Mouse (Mus musculus): Measurements from ENCODE around the gene Olfr871. TPM values are rescaled to one million over a fixed set of nuclear protein-coding genes. Genes with fewer than 3 reads are reported as not detected.

Olfr871 gene
- total and polyA plus RNA-seq, 3 experiments = 0.08 TPM; not detected in 2

- Histone ChIP-seq H3K9me3 (replicated peaks; ENCODE audit: insufficient read depth, low read length) (no peaks in the 10 kb centered on the region), H3K9ac (ENCODE audit: control insufficient read depth, low read depth, low read length, poor library complexity, severe bottlenecking) (no peak overlapping the region), H3K36me3 (ENCODE audit: control insufficient read depth in 1 of 2, insufficient read depth in 2 of 2, low read length in 2 of 2) (peaks cover 0 to 4% of the 10 kb centered on the region in 2 experiments; a peak in 2 of 4 replicates), H3K4me1 (ENCODE audit: control insufficient read depth in 1 of 2, insufficient read depth in 2 of 2, low read length in 2 of 2) (0 out of 4 replicates have a peak, but pooled peaks cover 0 to 2% of the 10 kb centered on the region in 2 experiments), H3K79me2 (ENCODE audit: control insufficient read depth, insufficient read depth, low read length, poor library complexity) (no peaks in the 10 kb centered on the region), H3K4me3 (ENCODE audit: control insufficient read depth in 1 of 2, insufficient read depth in 1 of 2, low read depth in 2 of 2, low read length in 2 of 2) (no peak overlapping the region), H3K27me3 (ENCODE audit: control insufficient read depth in 1 of 2, insufficient read depth in 2 of 2, low read length in 2 of 2) (no peaks in the 10 kb centered on the region), H3K27ac (ENCODE audit: control insufficient read depth, low read depth, low read length) (no peak overlapping the region)
- no peak for TF ChIP-seq CTCF (IDR thresholded peaks at IDR 0.05 in 2 of 3, conservative IDR thresholded peaks at IDR 0.05 in 1 of 3; ENCODE audit: control insufficient read depth in 1 of 3, insufficient read depth in 1 of 3, low read depth in 2 of 3, low read length in 3 of 3, poor library complexity in 1 of 3, severe bottlenecking in 1 of 3)
- no peak for TF ChIP-seq MYB (IDR thresholded peaks at IDR 0.05; ENCODE audit: low read depth, low read length)
- TF ChIP-seq ZKSCAN1 (IDR thresholded peaks at IDR 0.05; ENCODE audit: low read depth, low read length) = no peak
- no peak for TF ChIP-seq TCF12 (IDR thresholded peaks at IDR 0.05; ENCODE audit: low read depth, low read length)
- peak; percentile 23 to 66; a peak in 3 of 4 replicates for TF ChIP-seq EP300 (IDR thresholded peaks at IDR 0.05; ENCODE audit: low read depth in 1 of 2, low read length in 2 of 2)
- TF ChIP-seq GABPA (IDR thresholded peaks at IDR 0.05; ENCODE audit: low read depth, low read length) = no peak
- no peak for TF ChIP-seq UBTF (IDR thresholded peaks at IDR 0.05; ENCODE audit: borderline replicate concordance, insufficient read depth, low read depth, low read length)
- TF ChIP-seq NRF1 (IDR thresholded peaks at IDR 0.05; ENCODE audit: insufficient read depth, low read depth, low read length, poor library complexity, severe bottlenecking) = no peak
- TF ChIP-seq ETS1 (IDR thresholded peaks at IDR 0.05; ENCODE audit: low read depth, low read length) = peak; percentile 25; the same call in 1 of the 2 replicates
- no peak for TF ChIP-seq ZNF384 (IDR thresholded peaks at IDR 0.05; ENCODE audit: low read depth, low read length)
- TF ChIP-seq MAZ (IDR thresholded peaks at IDR 0.05; ENCODE audit: low read depth, low read length) = no peak
- 0 out of 2 replicates have a peak, but pooled peaks have one; percentile 50 for TF ChIP-seq GATA1 (IDR thresholded peaks at IDR 0.05; ENCODE audit: low read depth, low read length)
- no peak for TF ChIP-seq TBP (IDR thresholded peaks at IDR 0.05; ENCODE audit: low read depth, low read length)
- no peak for TF ChIP-seq ELF1 (IDR thresholded peaks at IDR 0.05; ENCODE audit: low read depth, low read length)
- TF ChIP-seq MAFK (IDR thresholded peaks at IDR 0.05; ENCODE audit: borderline replicate concordance, low read depth, low read length) = no peak
- TF ChIP-seq RCOR1 (IDR thresholded peaks at IDR 0.05; ENCODE audit: low read depth, low read length) = peak; percentile 82
- peak; percentile 59 for DNase-seq (ENCODE audit: low read depth, low spot score)
These were observed 530 bp upstream of the Olfr871 start for GRCm38 (mm10) chr9:20211477-20211876.

GRCm38 (mm10) chr9:20236819-20237218 lies 24.8 kb downstream of the Olfr871 start, which contains the start of gene Olfr872:
Gene Olfr872, plus strand, starts transcription at chr9:20237119.
- H3K27ac ChIP-seq (ENCODE audit: control insufficient read depth, low read depth, low read length) = peak within 1 kb of the TSS; percentile 93
- peaks cover 0 to 11% of the 10 kb centered on the region in 2 experiments; a peak in 2 of 4 replicates for H3K36me3 ChIP-seq (ENCODE audit: control insufficient read depth in 1 of 2, insufficient read depth in 2 of 2, low read length in 2 of 2)
- peaks cover 3 to 20% of the 10 kb centered on the region in 2 experiments for H3K4me1 ChIP-seq (ENCODE audit: control insufficient read depth in 1 of 2, insufficient read depth in 2 of 2, low read length in 2 of 2)
- H3K9me3 ChIP-seq (replicated peaks; ENCODE audit: insufficient read depth, low read length) = no peaks in the 10 kb centered on the region
- no peak for TF ChIP-seq NRF1 (IDR thresholded peaks at IDR 0.05; ENCODE audit: insufficient read depth, low read depth, low read length, poor library complexity, severe bottlenecking)
- 0 out of 2 replicates have a peak, but pooled peaks have one; percentile 3 for TF ChIP-seq KAT2A (conservative IDR thresholded peaks at IDR 0.05; ENCODE audit: low read depth, low read length)
- TF ChIP-seq MAFK (IDR thresholded peaks at IDR 0.05; ENCODE audit: borderline replicate concordance, low read depth, low read length) = no peak
- no peak for TF ChIP-seq CHD2 (IDR thresholded peaks at IDR 0.05; ENCODE audit: low read length)
- DNase-seq (ENCODE audit: low read depth, low spot score) = no peak
- H3K79me2 ChIP-seq (ENCODE audit: control insufficient read depth, insufficient read depth, low read length, poor library complexity) = no peaks in the 10 kb centered on the region
- peak within 1 kb of the TSS; percentile 71 for H3K9ac ChIP-seq (ENCODE audit: control insufficient read depth, low read depth, low read length, poor library complexity, severe bottlenecking)
- H3K27me3 ChIP-seq (ENCODE audit: control insufficient read depth in 1 of 2, insufficient read depth in 2 of 2, low read length in 2 of 2) = no peaks in the 10 kb centered on the region
- peak within 1 kb of the TSS; percentile 35 to 55; a peak in 3 of 4 replicates for H3K4me3 ChIP-seq (ENCODE audit: control insufficient read depth in 1 of 2, insufficient read depth in 1 of 2, low read depth in 2 of 2, low read length in 2 of 2)
